Mouse (Mus musculus) forebrain, embryonic 14.5 days (tissue): ENCODE results near the gene Gm3415. TPM values are rescaled to one million over a fixed set of nuclear protein-coding genes. Genes with fewer than 3 reads are reported as not detected.
"Not testable (repeated sequence)": the region's sequence is repeated elsewhere in the genome, so short reads cannot be mapped to it uniquely, and the experiment has no call there.

Experiments
- ATAC-seq: fragments of 200-750 bp; cut with Nextera tagmentation; 2 replicates; pipeline ENCODE4 v1.8.0; 2017; ENCODE audit warnings: mild to moderate bottlenecking, moderate library complexity
- DNase-seq: peaks from one replicate; pipeline ENCODE4 v3.0.0-alpha.2; 2015; ENCODE audit warnings: low spot score
- H3K27ac ChIP-seq: fragments of 300-500 bp; sonication (generic); 2 replicates; pipeline ENCODE4 v1.5.1; 2014; ENCODE audit warnings: low read depth, mild to moderate bottlenecking, control low read depth, low read length, moderate library complexity
- H3K27me3 ChIP-seq: fragments of 300-500 bp; sonication (generic); replicated peaks from 2 replicates; pipeline ENCODE4 v1.6.1; 2014; ENCODE audit warnings: low read length, control low read depth, mixed read lengths; ENCODE audit not compliant: control insufficient read depth, insufficient read depth
- H3K36me3 ChIP-seq: fragments of 300-500 bp; sonication (generic); 2 replicates; pipeline ENCODE4 v1.6.1; 2014; ENCODE audit warnings: low read length, control low read depth; ENCODE audit not compliant: control insufficient read depth, insufficient read depth
- H3K4me1 ChIP-seq: fragments of 300-500 bp; sonication (generic); 2 replicates; pipeline ENCODE4 v1.6.1; 2014; ENCODE audit warnings: antibody characterized with exemption, low read length, control low read depth; ENCODE audit not compliant: control insufficient read depth, insufficient read depth
- H3K4me2 ChIP-seq: fragments of 300-500 bp; sonication (generic); 2 replicates; pipeline ENCODE4 v1.6.1; 2014; ENCODE audit warnings: mild to moderate bottlenecking, control low read depth, low read length
- H3K4me3 ChIP-seq: fragments of 300-500 bp; sonication (generic); 2 replicates; pipeline ENCODE4 v1.5.1; 2014; ENCODE audit warnings: low read depth, low read length, control low read depth
- H3K9ac ChIP-seq: fragments of 300-500 bp; sonication (generic); 2 replicates; pipeline ENCODE4 v1.6.1; 2014; ENCODE audit warnings: mild to moderate bottlenecking, low read length, control low read depth, moderate library complexity
- H3K9me3 ChIP-seq: fragments of 300-500 bp; sonication (generic); replicated peaks from 2 replicates; pipeline ENCODE4 v1.6.1; 2016; ENCODE audit warnings: low read length, control low read depth, mixed read lengths; ENCODE audit not compliant: control insufficient read depth
- WGBS: fragments of 180-500 bp; shearing (Covaris S2); extraction: QIAGEN DNeasy Blood & Tissue Kit; methylation state at CpG from one replicate; pipeline ENCODE4 v1.1.7; 2014; 5-methylcytosine and 5-hydroxymethylcytosine counted together
- polyA plus RNA-seq: library from polyadenylated mRNA; unstranded; fragments of >200 nt; fragmentation: Nextera tagmentation; extraction: Ambion mirVana; gene quantifications from 2 replicates; pipeline ENCODE4 v1.2.1, GENCODE M21; 2014

Gene Gm3415
- polyA plus RNA-seq, 1 experiment from 2014 or later = not detected

GRCm38 (mm10) chr5:146596612-146597502 lies 40.9 kb downstream of the Gm3415 start:
- H3K4me1 ChIP-seq = no peaks in the 10 kb centered on the region; the same call in 1 of the 2 replicates
- no peak overlapping the region for H3K4me3 ChIP-seq
- no peaks in the 10 kb centered on the region for H3K36me3 ChIP-seq
- no peak overlapping the region for H3K4me2 ChIP-seq
- no peak overlapping the region for H3K27ac ChIP-seq
- H3K27me3 ChIP-seq = no peaks in the 10 kb centered on the region
- ATAC-seq (no peak), DNase-seq (no peak)
- H3K9me3 ChIP-seq = no peaks in the 10 kb centered on the region
- 83% methylated on average over 18 of the region's 18 CpGs for WGBS
- H3K9ac ChIP-seq = no peak overlapping the region

DNA sequence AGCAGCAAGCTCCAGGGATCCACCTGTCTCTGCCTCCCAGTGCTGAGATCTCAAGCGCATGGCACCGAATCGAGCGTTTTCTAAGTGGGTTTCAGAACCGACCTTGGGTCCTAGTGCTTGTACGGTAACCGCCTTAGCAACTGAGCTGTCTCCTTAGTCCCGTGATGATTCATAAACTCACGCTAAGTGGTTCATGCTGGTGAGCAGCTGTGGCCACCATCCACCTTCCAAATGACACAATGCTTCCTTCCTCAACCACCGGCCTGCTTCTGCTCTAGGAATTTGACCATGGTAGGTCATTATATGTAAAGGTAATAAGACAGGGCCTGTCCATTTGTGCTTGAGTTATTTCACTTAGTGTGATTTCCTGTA lies 41.6 kb downstream of the Gm3415 start:
- 95% methylated on average over 10 of the region's 10 CpGs for WGBS
- Histone ChIP-seq H3K9me3 (no peaks in the 10 kb centered on the region), H3K9ac (no peak overlapping the region), H3K4me3 (no peak overlapping the region), H3K4me2 (no peak overlapping the region), H3K27me3 (no peaks in the 10 kb centered on the region), H3K36me3 (no peaks in the 10 kb centered on the region), H3K4me1 (no peaks in the 10 kb centered on the region; the same call in 1 of the 2 replicates), H3K27ac (no peak overlapping the region)
- no peak for ATAC-seq
- DNase-seq = no peak

- no peaks in the 10 kb centered on the region for H3K9me3 ChIP-seq
- H3K27me3 ChIP-seq = no peaks in the 10 kb centered on the region
- H3K27ac ChIP-seq = peak overlapping the region; percentile 21; the same call in 1 of the 2 replicates
- peak; percentile 44; the same call in 1 of the 2 replicates for ATAC-seq
- no peak overlapping the region for H3K9ac ChIP-seq
- DNase-seq = peak; percentile 62
- H3K4me2 ChIP-seq = no peak overlapping the region
- WGBS = 69% methylated on average over 27 of the region's 27 CpGs
- no peaks in the 10 kb centered on the region for H3K4me1 ChIP-seq
- H3K36me3 ChIP-seq = no peaks in the 10 kb centered on the region
- H3K4me3 ChIP-seq = no peak overlapping the region
These were observed 42.5 kb downstream of the Gm3415 start for GRCm38 (mm10) chr5:146598215-146599119.

DNA sequence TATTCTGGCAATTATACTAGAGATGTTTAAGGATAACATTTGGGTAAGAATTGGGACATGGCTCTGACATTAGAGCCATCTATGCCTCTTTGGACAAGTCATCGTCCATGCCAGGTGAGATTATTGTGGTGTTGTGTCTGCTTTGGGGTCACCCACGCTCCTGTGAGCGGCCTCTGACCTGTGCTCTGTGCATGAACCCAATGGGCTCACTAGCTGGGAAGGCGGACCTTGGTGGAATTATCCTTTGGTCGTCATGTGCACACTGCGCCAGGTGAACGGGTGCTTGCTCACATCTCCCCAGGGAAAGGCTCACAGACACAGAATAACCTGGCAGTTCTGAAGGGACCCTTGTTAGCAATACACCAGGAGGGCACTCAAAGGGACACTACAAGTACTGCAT lies 43.3 kb downstream of the Gm3415 start:
- not testable (repeated sequence) for H3K27ac ChIP-seq, H3K4me3 ChIP-seq

GRCm38 (mm10) chr5:146599970-146600369 lies 44.0 kb downstream of the Gm3415 start:
- H3K36me3 ChIP-seq = no peaks in the 10 kb centered on the region
- no peak overlapping the region for H3K9ac ChIP-seq
- no peaks in the 10 kb centered on the region for H3K27me3 ChIP-seq
- 85% methylated on average over 5 of the region's 5 CpGs for WGBS
- H3K4me2 ChIP-seq = no peak overlapping the region
- no peak overlapping the region for H3K4me3 ChIP-seq
- H3K27ac ChIP-seq = no peak overlapping the region
- no peaks in the 10 kb centered on the region for H3K9me3 ChIP-seq
- no peak for DNase-seq
- no peak for ATAC-seq
- no peaks in the 10 kb centered on the region for H3K4me1 ChIP-seq

More for the DNA sequence above, 43.3 kb downstream of the Gm3415 start:
- not testable (repeated sequence) for H3K4me2 ChIP-seq, H3K9me3 ChIP-seq, DNase-seq, ATAC-seq, H3K9ac ChIP-seq, H3K36me3 ChIP-seq, H3K27me3 ChIP-seq, H3K4me1 ChIP-seq
- 85% methylated on average over 7 of the region's 7 CpGs for WGBS

DNA sequence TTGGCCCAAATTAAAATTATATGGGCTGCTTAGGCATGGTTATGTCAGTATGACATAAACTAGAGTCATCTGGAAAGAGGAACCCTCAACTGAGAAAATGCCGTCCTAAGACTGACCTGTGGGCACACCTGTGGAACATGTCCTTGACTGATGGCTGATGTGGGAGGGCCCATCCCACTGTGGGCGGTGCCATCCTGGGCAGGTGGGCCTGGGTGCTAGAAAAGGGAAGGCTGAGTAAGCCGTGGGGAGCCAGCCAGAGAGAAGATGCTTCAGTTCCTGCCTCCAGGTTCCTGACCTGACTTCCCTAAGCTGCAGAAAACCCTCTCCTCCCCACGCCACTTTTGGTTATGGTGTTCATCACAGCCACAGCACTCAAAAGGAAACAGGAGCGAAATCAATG lies 50.3 kb downstream of the Gm3415 start:
- H3K9me3 ChIP-seq = no peaks in the 10 kb centered on the region
- no peaks in the 10 kb centered on the region for H3K4me1 ChIP-seq
- 93% methylated on average over 5 of the region's 5 CpGs for WGBS
- no peaks in the 10 kb centered on the region for H3K27me3 ChIP-seq
- H3K27ac ChIP-seq = no peak overlapping the region
- DNase-seq (no peak), ATAC-seq (no peak)
- H3K4me2 ChIP-seq = no peak overlapping the region
- no peak overlapping the region for H3K9ac ChIP-seq
- H3K36me3 ChIP-seq = no peaks in the 10 kb centered on the region
- no peak overlapping the region for H3K4me3 ChIP-seq

DNA sequence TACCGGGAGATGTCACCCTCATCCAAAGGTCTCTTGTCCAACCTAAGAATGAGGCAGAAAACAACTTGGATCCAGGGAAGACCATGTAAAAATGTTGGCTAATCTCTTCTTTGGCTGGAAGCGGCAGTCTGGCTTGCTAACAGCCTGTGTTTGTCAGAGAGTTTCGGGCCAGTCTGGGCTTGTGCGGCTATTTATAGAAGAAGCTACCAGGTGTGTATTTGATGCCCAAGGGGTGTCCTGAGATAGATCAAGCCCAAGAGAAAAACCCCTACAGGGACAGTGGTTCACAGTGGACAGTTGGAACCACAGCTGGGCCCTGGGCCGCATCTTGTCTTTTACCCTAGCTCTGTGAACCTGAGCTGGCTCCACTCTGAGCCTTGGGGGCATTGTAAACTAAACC lies 51.0 kb downstream of the Gm3415 start:
- no peak for DNase-seq
- H3K4me1 ChIP-seq = no peaks in the 10 kb centered on the region
- no peaks in the 10 kb centered on the region for H3K9me3 ChIP-seq
- H3K9ac ChIP-seq = no peak overlapping the region
- no peak overlapping the region for H3K4me2 ChIP-seq
- H3K36me3 ChIP-seq = no peaks in the 10 kb centered on the region
- 96% methylated on average over 5 of the region's 5 CpGs for WGBS
- H3K27me3 ChIP-seq = no peaks in the 10 kb centered on the region
- no peak overlapping the region for H3K27ac ChIP-seq
- ATAC-seq = no peak
- H3K4me3 ChIP-seq = no peak overlapping the region

DNA sequence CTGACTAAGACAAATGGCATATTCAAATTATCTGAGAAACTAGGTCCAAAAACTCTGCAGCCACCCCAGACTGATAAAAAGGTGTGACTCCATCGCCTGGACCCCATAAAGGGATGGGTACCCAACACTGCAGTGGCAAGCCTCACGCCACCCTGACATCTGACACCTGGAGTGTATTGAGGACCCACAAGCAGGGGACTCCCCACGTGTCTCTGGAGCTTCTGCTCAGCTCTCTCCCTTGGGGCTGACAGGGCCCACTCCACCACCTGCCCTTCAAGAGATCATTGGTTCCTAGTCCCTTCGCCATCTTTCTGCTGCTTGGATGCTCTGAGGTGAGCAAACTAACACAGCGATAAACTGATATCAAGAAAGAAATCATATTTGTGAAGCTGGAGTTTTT lies 51.9 kb downstream of the Gm3415 start:
- no peaks in the 10 kb centered on the region for H3K27me3 ChIP-seq
- DNase-seq = no peak
- H3K27ac ChIP-seq = no peak overlapping the region
- H3K36me3 ChIP-seq = no peaks in the 10 kb centered on the region
- no peaks in the 10 kb centered on the region for H3K9me3 ChIP-seq
- H3K4me2 ChIP-seq = no peak overlapping the region
- no peak overlapping the region for H3K4me3 ChIP-seq
- H3K9ac ChIP-seq = no peak overlapping the region
- ATAC-seq = no peak
- WGBS = 79% methylated on average over 5 of the region's 5 CpGs
- no peaks in the 10 kb centered on the region for H3K4me1 ChIP-seq
